Mouse (Mus musculus) ovary, postnatal 14 days (tissue): ENCODE data around the gene Ghr.

Source experiments
- DNase-seq: peaks from one replicate; pipeline ENCODE4 v3.0.0; 2022; ENCODE audit warnings: low spot score

Ghr gene

GRCm38 (mm10) chr15:3293477-3293876 is 289.8 kb downstream of the Ghr start:
- DNase-seq, result no peak

- DNase-seq, result no peak
Measured at GRCm38 (mm10) chr15:3290435-3290834, 292.9 kb downstream of the Ghr start.

GRCm38 (mm10) chr15:3286032-3286431 is 297.3 kb downstream of the Ghr start:
- no peak for DNase-seq

GRCm38 (mm10) chr15:3281737-3282136 is 301.6 kb downstream of the Ghr start:
- no peak for DNase-seq

GRCm38 (mm10) chr15:3281216-3281615 is 302.1 kb downstream of the Ghr start:
- DNase-seq, result no peak

GRCm38 (mm10) chr15:3279242-3279641 is 304.1 kb downstream of the Ghr start:
- DNase-seq, result no peak

- DNase-seq, result no peak
Measured at GRCm38 (mm10) chr15:3277391-3277790, 305.9 kb downstream of the Ghr start.

GRCm38 (mm10) chr15:3273191-3273590 is 310.1 kb downstream of the Ghr start:
- no peak for DNase-seq

- DNase-seq, result no peak
Measured at GRCm38 (mm10) chr15:3271216-3271615, 312.1 kb downstream of the Ghr start.

- peak; percentile 77 for DNase-seq
Measured at GRCm38 (mm10) chr15:3270646-3271077, 312.6 kb downstream of the Ghr start.

- no peak for DNase-seq
Measured at GRCm38 (mm10) chr15:3269996-3270645, 313.2 kb downstream of the Ghr start.

- no peak for DNase-seq
Measured at GRCm38 (mm10) chr15:3269496-3269895, 313.8 kb downstream of the Ghr start.

- DNase-seq, result no peak
Measured at GRCm38 (mm10) chr15:3268247-3268646, 315.0 kb downstream of the Ghr start, which contains the start of gene Selenop. Selenop (plus strand) TSS chr15:3268547.
